Mouse (Mus musculus) adrenal gland, postnatal 10 days (tissue): ENCODE results near the gene Nptn. TPM values are rescaled to one million over a fixed set of nuclear protein-coding genes. Genes with fewer than 3 reads are reported as not detected.

Source experiments
- DNase-seq: peaks from one replicate; pipeline ENCODE4 v3.0.0; 2021; ENCODE audit warnings: mixed read lengths
- long read RNA-seq, 2 experiments: library from polyadenylated mRNA; stranded (forward); transcript quantifications; one replicate each; pipeline ENCODE4 v2.0.0; 2021
- total RNA-seq, 2 experiments: library from RNA; stranded (reverse); gene quantifications; 2 replicates each; pipeline ENCODE4 v1.2.3; 2021

The Nptn gene
- 100 to 1,000 TPM; 172 to 178 TPM for total RNA-seq
- long read RNA-seq, experiment 1, transcript Nptn-207 (8 exons, 841 nt): minor isoform, 6 of 87 reads
- long read RNA-seq, experiment 1, transcript Nptn-201 (8 exons, 2,024 nt): major isoform, 66 of 87 reads
- long read RNA-seq, experiment 1, partial matches to known transcripts: 6 of 87 reads
- long read RNA-seq, experiment 1, other reads (novel, unspliced or antisense): 9 of 87 reads
- long read RNA-seq, experiment 2, transcript Nptn-201 (8 exons, 2,024 nt): major isoform, 54 of 61 reads
- long read RNA-seq, experiment 2, partial matches to known transcripts: 1 of 61 reads
- long read RNA-seq, experiment 2, other reads (novel, unspliced or antisense): 3 of 61 reads

GRCm38 (mm10) chr9:58581958-58582540 is at the start of gene Nptn:
Nptn (plus strand) TSS chr9:58582240.
- DNase-seq: peak; percentile 98

DNA sequence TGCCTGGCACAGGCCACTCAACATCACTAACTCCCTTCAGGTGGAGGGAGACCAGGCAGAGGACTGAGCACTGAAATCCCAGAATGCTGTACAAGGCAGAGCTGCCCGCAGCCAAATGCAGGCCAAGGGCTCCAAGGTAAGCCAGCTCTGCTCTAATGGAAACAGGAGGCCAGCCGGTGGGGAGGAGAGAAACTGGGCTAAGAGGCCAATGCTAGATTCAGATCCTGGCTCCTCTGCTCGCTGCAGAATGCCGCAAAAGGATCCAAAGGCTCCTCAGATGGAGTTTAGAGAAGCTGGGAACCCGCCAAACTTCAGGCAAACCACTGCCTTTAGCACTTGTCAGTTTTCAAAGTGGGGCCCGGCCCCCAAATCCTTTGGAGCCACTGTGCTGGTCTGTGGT is 48.7 kb upstream of the Nptn start:
- DNase-seq: no peak

GRCm38 (mm10) chr9:58534766-58535165 is 47.3 kb upstream of the Nptn start:
- DNase-seq: peak; percentile 66

GRCm38 (mm10) chr9:58535447-58536134 is 46.4 kb upstream of the Nptn start:
- DNase-seq: no peak

DNA sequence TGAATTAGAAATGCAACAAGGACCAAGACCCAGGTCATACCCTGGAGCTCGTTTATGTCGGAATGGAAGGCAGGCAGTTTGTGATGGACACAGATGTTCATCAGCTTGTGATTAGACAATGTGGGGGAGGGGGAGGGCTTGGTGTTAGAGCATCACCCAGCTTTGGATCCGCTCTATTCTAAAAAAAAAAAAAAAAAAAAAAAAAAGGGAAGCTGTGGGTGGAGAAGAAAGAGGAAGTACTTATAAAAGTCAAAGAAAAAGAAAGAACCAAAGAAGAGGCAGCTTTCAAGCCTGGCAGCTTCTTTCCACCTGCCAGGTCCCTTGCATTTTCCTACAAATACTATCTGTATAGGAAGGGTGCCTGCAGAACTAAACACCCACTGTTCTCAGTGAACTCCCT is 44.3 kb upstream of the Nptn start:
- no peak for DNase-seq

DNA sequence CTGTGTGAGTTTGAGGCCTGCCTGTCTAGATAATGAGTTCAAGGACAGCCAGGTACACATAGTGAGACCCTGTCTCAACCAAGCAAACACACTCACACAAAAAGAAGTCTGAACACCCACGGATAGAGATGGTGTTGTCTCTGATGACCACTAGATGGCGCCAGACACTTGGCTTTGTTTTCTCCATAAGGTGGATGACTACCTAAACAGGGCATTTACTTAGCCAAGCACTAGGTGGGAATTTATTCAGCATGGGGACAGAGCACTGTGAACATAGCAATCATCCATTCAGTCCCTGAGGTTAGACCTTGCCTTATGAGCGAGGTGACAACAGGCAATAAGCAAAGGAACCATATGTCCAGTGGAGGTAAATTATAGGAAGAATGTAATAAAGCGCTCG is 42.2 kb upstream of the Nptn start:
- DNase-seq: peak; percentile 66

- peak; percentile 91 for DNase-seq
These were observed 40.1 kb upstream of the Nptn start for GRCm38 (mm10) chr9:58541895-58542338.

- DNase-seq: no peak
These were observed 37.1 kb upstream of the Nptn start for GRCm38 (mm10) chr9:58544879-58545324.

DNA sequence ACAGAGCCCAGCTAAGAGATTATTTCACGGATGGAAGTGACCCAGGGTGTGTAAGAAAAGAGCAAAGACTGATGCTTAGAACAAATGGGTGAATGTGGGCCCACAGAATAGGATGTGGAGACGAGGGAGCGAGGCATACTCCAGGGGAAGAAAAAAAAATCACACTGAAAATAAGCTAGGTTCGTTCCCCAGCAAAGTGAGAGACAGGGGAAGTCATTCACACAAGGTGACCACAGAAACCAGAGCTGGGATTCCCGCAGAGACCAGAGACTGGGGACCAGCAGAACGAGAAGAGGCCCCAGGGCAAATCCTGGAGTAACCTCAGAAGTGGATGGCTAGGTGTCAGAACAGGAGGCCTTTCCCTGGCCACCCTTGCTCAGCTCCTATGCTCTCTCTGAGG is 36.6 kb upstream of the Nptn start:
- no peak for DNase-seq

GRCm38 (mm10) chr9:58546630-58547360 is 35.2 kb upstream of the Nptn start:
- DNase-seq: peak; percentile 67

GRCm38 (mm10) chr9:58548897-58549296 is 33.1 kb upstream of the Nptn start:
- DNase-seq: no peak

DNA sequence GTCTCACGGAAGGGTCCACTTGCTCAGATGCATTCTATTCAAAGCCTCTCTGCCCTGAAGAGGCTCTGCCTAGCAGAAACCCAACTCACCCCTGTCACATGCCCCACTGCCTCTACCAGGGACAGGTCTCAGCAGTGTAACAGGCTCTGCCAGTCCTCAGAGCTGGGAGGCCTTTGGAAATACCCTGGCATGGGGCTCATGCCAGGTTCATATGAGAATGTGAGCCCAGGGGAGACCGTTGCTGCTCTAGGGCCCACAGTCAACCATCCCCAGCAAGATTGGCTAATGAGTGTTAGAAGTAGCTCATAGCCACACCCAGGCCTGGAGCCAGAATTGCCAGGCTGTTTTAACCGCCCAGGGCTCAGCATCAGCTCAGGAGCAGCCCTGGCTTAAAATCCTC is 32.3 kb upstream of the Nptn start:
- DNase-seq: peak; percentile 45

GRCm38 (mm10) chr9:58550928-58551327 is 31.1 kb upstream of the Nptn start:
- no peak for DNase-seq

GRCm38 (mm10) chr9:58552083-58552482 is 30.0 kb upstream of the Nptn start:
- no peak for DNase-seq

GRCm38 (mm10) chr9:58554056-58554907 is 27.8 kb upstream of the Nptn start:
- peak; percentile 34 for DNase-seq

GRCm38 (mm10) chr9:58554908-58555684 is 26.9 kb upstream of the Nptn start, which contains the start of gene Cd276:
Cd276 (minus strand) TSS chr9:58555437.
- peak; percentile 74 for DNase-seq

DNA sequence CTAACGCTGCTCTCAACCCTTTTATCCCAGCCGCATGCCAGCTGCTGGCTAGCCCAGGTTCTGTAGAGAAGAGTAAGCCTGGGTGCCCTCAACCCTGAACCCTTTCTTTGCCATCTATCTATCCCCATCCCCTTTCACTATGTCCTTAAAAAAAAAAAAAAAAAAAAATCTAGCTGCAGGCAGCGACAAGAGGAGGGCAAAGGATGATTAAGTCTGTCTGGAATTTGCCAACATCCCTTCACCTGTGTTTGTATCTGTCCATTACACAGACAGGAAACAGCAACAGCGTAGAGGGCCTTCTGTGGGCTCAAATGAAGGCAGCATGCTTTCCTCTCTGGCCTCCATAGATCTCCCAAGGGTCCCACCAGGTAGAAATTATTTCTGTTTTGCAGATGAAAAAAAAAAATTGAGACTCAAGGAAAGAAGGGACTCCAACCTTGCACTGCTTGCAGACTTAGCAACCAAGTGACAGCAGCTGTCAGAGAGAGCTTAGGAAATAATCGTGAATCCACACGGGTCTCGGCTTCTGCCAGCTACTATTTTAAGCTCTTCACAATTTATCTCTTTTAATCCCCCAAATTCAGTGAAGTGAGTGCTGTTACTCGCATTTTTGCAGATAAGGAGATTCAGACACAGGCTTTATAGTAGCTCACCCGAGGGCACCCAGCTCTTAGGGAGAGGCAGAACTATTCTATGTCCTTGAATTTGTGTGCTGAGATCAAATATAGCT is 26.2 kb upstream of the Nptn start:
- DNase-seq: no peak

GRCm38 (mm10) chr9:58556627-58557026 is 25.4 kb upstream of the Nptn start:
- DNase-seq: no peak

DNA sequence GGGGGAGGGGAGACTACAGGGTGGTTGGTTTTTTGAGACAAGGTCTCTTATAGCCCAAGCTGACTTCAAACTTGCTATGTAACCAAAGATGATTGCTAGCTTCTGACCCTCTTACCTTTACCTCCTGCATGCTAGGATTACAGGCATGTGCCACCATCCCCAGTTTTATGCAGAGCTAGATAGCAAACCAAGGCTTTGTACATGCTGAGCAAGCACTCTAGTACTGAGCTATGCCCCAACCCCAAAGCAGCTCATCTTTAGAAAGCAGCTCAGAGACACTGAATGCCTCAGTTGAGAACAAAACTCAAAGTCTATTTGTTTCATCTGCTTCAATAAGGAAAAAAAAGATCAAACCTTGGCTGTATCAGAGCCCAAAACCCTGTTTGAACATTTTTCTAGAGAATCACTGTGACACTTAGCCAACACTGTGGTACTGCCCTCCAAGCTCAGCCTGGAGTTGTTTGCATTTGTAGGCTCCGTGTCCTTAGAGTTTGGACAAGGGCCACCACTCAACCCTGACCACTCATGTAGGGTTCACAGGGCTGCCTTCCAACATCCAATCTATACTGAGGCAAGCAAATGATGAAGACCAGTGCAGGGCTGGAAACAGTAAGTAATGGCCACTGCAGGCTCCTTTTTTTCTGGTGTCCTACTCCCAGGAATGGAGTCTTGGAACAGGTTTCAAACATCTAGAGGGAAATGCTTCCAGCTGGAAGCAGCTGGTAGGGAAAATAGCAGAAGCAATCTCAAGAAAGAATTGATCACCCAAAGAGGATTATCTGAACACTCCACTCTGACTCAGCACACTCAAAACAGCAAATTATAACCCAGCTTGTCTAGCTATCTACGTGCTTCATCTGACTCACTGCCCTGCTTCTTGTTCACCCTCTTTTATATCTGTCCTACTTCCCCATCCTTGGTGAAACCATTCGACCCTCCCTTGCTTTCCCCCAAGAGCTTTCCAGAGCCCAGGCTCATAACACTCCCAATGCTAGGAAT is 24.3 kb upstream of the Nptn start:
- no peak for DNase-seq
